Mouse (Mus musculus) left cerebral cortex, postnatal 4 days (tissue): ENCODE results near the gene Hdc. TPM values are rescaled to one million over a fixed set of nuclear protein-coding genes. Genes with fewer than 3 reads are reported as not detected.
"Not testable (repeated sequence)": the region's sequence is repeated elsewhere in the genome, so short reads cannot be mapped to it uniquely, and the experiment has no call there.

Experiments
- DNase-seq: peaks from one replicate; pipeline ENCODE4 v3.0.0-alpha.2; 2022
- intact Hi-C: fragments of 180-260 bp; cut with DNase I; formaldehyde crosslinking; loops from one replicate; pipeline ENCODE4 v1.15.1; 2025
- total RNA-seq, 2 experiments: library from RNA; stranded (reverse); gene quantifications; 2 replicates each; pipeline ENCODE4 v1.2.3; 2021

Gene Hdc
- 1 to 10 TPM; 1.1 to 1.5 TPM for total RNA-seq

DNA sequence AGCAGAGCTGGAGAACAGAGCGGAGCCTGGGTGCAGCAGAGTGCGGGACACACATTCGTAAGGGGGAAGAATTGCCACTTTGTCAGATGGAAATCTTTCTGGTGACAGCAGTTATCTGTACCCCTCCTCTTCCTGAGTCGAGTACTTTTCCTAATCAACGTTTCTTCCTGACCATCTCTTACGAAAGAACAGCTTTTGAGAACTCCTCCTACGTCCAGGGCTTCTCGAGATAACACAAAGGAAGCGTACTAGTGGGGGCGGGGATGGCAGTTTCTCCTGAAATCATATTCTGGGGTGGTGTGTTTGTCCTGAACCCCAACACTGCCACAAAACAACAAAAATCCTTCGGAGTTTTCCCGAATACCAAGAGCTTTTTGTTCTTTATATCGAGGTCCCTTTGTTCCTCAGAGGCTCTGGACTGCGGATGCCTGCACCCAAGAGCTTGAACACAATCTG lies at the start of gene Hdc:
Hdc (minus strand) TSS at position 51 of the 456 bp plus-strand sequence.
- DNase-seq: no peak
- intact Hi-C loops: no loop called here

DNA sequence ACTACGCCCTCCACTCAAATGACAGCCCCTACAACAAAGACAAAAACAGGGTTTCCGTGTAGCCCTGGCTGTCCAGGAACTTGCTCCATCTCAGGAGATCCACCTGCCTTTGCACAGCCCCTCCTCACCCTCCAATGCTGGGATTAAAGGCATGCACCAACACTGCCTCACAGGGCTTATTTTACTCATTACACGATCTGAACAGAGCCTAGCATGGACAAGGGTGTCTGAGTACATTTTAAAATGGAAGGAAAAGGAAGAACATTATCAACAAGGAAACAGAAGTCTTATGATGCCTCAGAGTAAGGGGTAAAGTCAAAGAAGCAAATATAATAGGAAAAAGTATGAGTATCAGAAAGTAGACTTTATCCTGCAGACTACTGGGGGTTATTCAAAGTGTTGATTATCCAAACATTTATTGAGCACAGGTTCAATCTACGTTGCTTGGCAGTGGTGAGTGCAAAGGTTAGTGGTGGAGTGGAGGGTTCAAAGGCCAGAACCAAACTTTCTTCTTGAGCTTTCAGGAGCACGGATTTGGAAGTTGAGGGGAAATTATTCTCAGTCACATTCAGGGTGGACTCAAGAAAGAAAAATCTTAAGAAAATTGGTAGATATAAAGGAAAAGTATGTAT lies 49.6 kb upstream of the Hdc start:
- DNase-seq: no peak
- intact Hi-C loops: no loop called here

DNA sequence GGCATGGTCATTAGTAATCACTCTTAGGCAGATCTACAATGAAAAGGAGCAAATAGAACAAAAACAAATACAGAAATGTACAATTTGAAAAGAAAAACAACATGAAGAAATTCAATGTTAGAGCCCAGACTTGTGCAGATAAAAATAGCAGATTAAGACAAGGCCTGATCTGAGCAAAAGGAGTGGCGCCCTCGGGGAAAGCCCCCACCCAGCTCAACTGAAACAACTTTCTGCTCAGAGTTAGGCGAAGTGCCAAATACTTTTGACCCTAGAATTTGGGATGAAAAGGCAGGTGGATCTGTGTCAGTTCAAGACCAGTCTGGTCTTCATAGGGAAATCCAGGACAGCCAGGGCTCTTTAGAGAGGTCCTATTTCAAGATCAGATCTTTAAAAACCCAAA lies 46.9 kb upstream of the Hdc start:
- intact Hi-C loops: no loop called here
- DNase-seq: no peak

DNA sequence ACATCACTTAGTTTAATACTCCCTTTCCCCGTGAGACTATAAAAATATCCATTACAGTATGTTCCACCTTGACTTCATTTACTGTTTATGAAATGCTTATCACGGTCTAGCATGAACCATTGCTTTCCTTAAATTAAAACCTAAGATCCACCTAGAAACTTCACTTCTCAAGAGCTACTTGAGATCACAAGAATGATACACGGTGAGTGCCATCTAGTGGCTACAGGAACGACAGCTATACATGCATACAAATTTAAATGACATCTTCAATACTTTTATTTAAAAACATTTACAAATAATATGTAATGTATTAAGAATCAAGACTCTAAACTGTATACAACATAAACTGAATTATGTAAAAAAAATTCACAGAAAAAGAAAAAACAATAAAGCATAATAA lies 44.4 kb upstream of the Hdc start:
- intact Hi-C loops: loop anchor here (5.0 kb wide), 1 partner anchor 66 kb away; no protein-coding TSS in a partner anchor

GRCm38 (mm10) chr2:126652929-126653328 lies 33.8 kb upstream of the Hdc start:
- intact Hi-C loops: no loop called here
- DNase-seq: no peak

More for the DNA sequence above, 44.4 kb upstream of the Hdc start:
- peak; percentile 4 for DNase-seq

GRCm38 (mm10) chr2:126647762-126648161 lies 28.7 kb upstream of the Hdc start:
- DNase-seq: no peak
- intact Hi-C loops: no loop called here

GRCm38 (mm10) chr2:126646461-126646860 lies 27.4 kb upstream of the Hdc start:
- no peak for DNase-seq
- intact Hi-C loops: no loop called here

DNA sequence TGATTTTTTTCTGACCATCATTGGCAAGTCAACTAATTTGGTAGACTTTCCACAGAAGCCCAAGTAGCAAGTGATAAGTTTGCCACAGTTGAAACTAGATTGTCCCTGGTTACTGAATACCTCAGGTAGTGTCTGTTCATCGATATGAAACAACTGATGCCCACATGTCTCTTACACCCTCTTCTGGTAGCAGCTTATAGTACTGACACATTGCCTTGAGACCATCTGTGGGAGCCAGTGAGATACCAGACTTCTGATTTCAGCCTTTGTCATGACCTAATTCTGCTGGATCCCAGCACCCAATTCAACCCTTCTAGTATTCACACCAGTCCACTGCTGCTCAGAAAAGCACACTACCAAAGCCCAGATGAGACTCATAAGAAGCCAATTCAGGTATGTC lies 25.7 kb upstream of the Hdc start:
- no peak for DNase-seq
- intact Hi-C loops: no loop called here

DNA sequence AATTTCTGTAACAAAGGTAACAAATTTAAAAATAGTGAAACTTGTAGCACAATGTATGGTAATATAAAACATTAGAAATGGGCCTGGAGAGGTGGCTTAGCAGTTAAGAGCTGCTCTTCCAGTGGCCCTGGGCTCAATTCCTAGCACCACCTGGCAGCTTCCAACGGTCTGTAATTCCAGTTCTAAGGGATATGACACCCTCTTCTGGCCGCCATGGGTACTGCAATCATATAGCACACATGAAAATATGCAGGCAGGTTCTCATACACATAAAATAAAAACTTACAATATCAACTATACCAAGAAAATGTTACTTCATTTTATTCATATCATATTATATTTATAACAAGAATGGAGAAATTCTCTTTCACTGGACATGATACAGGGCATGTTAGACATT lies 21.2 kb upstream of the Hdc start:
- no peak for DNase-seq
- intact Hi-C loops: no loop called here

DNA sequence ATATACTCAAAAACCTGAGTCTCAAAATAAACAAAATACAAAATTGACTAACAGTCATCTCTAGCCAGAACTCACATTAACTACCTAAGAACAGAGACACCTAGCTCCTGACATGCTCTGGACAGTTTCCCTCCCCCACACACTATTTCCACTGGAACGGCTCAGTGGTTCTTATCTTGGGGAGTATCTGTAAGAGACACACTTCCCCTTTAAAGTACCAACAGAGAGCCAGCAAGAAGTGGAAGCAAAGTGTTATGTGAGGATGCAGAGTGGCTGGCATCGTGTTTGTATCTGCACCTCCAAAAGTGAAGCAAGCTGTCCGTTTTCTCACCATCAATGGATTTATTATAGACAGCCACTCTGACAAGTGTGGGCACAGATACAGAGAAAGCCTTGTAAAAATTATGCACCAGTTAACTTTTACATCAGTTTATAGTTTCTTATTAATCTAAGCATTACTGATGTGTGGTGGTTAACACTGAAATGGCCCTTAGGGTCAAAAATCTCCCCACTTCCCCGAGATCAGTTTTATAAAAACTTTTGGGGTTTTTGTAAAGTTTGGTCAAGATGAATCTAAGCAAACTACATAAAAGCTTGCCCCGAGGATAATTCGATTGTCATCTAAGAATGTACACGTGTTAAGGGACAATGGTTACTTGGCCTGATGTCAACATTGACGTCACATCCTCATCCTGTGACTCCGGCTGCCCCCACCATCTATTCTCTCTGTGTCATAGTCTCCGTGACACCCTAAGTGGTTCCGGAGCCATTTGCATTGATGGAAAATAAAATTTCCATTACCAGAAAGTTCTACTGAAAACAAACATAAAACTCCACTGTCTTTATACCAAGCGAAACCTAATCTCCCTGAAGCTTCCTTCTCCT lies 17.1 kb upstream of the Hdc start:
- DNase-seq: no peak
- intact Hi-C loops: no loop called here

DNA sequence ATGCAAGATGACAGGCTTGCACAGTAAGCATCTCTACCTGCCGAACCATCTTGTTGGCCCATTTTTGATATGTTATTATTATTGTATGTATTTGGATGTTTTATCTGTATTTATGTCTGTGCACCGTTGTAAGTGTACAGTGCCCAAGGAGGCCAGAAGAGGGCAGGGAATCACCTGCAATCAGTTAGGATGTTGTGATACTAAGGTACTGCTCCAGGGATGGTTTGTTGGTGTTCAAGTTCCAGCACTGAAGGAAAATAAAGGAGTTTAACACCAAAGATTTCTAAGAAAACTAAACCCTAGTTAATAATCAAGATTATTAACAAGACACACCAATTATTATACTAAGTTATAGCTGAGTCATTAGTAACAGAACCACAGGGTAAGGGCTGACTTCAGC lies 14.1 kb upstream of the Hdc start:
- DNase-seq: no peak
- intact Hi-C loops: no loop called here

GRCm38 (mm10) chr2:126628455-126628995 lies 9.4 kb upstream of the Hdc start:
- intact Hi-C loops: no loop called here
- DNase-seq: no peak

DNA sequence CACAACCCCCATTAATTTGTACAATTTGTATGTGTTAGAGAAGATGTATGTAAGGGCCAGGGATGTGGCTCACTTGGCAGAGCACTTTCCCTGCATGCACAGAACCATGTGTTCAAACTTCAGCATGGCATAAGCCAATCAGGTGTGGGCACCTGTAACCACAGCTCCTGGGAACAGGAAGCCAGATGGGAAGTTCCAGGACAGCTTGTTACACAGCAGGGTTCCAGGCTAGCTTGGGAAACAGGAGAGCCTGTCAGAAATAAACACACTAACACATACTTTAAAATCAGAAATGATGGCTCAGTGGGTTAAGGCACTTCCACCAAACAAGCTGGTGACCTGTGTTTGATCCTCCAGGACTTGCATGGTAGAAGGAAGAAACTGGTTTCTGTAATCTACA lies 4.0 kb upstream of the Hdc start:
- DNase-seq: peak; percentile 26
- intact Hi-C loops: no loop called here

DNA sequence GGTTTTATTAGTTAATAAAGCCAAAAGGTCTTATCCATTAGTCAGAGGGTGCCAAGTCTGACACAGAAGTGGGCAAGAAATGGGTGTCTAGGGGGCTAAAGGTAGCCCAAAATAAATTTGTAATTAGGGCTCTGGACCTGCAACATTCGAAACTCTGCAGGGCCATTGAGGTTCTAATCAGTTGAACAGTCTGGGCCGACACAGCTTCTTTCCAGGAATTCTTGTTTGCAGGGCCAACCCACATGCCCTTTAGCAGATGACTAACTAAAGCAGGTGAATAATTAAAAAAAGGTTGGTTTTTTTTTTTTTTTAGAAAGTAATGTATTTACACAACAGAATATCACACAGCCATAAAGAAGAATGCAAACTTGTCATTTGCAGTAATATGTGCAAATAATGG lies 3.4 kb upstream of the Hdc start:
- intact Hi-C loops: no loop called here
- no peak for DNase-seq

GRCm38 (mm10) chr2:126618470-126619179 lies 474 bp downstream of the Hdc start:
- intact Hi-C loops: no loop called here

GRCm38 (mm10) chr2:126615355-126615754 lies 3.7 kb downstream of the Hdc start:
- DNase-seq: no peak
- intact Hi-C loops: no loop called here

More at GRCm38 (mm10) chr2:126618470-126619179, 474 bp downstream of the Hdc start:
- no peak for DNase-seq

GRCm38 (mm10) chr2:126609600-126609999 lies 9.5 kb downstream of the Hdc start:
- DNase-seq, intact Hi-C loops: not testable (repeated sequence)

DNA sequence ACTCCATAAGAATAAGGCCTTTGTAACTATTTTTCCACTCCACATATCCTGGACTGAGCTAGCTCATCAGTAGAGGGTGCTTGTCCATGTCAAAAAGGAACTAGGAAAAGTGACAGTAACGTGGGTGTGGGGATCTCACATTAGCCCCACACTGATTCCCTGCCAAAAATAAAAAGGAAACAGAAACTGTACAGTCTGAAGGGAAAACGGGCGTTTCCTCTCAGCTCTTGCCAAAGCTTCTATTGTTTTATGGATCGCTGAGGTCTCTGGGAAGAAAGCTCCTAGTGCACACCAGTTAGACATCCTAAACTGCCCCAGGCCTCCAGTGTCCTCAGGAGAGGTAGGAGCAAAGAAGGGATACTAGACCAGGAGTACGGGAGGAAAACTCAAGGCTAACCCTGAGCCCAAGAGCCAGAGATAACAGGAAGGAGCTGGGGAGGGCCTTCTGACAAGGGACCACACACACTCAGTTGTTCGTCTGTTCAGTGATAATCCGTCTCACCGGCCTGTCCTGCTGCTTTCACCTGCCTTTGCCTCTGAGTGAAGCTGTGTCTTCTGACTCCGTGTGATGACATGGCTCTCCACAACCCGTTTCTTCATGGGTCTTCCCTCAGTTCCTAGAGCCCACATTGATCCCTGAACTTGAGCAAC lies 11.4 kb downstream of the Hdc start:
- DNase-seq: no peak
- intact Hi-C loops: no loop called here

DNA sequence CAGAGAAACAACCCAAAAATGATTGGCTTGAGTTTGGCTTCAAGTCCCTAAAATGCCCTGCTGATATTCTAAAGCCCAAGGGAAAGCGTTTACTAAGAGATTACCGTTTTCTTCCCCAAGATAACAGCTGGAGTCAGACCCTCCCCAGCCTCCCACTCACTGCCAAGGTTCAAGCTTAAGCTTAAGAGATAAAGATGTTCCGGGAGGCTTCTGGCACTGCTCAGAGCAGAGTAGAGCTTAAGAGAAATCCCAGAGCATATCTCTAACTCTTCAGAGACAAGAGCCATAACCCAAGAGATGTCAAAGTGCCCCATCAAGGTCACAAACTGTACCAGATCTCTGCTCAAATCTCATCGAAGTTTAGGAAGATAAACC lies 12.4 kb downstream of the Hdc start:
- no peak for DNase-seq
- intact Hi-C loops: no loop called here

DNA sequence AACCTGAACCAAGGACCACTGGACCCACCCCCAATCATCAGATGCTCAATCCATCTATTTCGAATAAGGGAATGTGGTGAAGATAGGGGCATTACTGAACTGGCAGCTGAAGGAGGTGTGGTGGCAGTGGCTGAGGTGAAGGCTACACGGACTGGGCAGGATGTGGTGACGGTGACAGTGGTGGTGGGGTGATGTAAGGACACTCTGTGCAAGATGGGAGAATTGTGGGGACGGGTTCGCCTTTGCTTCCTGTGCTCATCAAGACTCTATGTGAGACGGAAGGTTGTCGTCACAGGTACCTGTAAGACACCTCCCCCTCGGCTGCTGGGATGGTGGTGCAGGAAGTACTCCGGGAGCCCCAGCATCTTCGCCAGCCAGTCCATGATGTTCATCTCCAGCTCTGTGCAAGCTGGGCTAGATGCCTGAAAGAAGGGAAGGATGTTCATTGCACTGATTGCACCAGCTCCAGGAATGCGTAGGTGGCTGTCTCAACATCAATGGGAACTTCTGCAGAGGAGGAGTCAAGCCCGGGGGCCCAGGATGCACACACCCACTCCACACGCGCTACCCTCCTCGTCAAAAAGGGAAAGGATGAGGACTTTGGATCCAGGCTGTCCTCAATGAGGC lies 12.9 kb downstream of the Hdc start:
- intact Hi-C loops: no loop called here

More for the DNA sequence above, 12.9 kb downstream of the Hdc start:
- no peak for DNase-seq
